Mouse (Mus musculus) gastrocnemius, adult 8-10 months (tissue): Measurements from ENCODE around the gene Ncbp2. TPM values are rescaled to one million over a fixed set of nuclear protein-coding genes. Genes with fewer than 3 reads are reported as not detected.

ENCODE experiments used
- DNase-seq, 2 experiments: peaks; one replicate each; pipeline ENCODE4 v3.0.0; 2022; ENCODE audit warnings: low spot score in 2 of 2
- total RNA-seq, 4 experiments: library from RNA; stranded (reverse); gene quantifications; 2 replicates each; pipeline ENCODE4 v1.2.4; 2022

The Ncbp2 gene
- total RNA-seq: 10 to 100 TPM in 3 of 4 experiments, 1 to 10 TPM in 1; 9.6 to 13.5 (median 10.3) TPM

DNA sequence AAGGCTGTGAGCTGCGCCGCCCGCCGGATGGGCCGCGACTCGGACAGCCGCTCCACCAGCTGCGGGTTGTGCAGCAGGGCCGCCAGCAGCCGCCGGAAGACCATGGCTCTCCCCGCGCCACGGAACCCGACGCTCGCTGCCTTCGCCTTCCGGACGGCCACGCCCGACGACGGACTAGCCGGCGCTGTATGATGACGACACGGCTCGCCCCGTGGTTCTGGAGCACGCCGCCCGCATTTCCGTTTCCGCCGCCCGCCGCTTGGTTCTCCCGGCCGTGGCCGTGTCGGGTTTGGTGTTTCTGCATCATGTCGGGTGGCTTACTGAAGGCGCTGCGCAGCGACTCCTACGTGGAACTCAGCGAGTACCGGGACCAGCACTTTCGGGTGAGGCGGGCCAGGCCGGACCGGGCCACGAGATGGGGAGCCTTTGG lies at the start of gene Ncbp2, which contains the start of gene 0610012G03Rik:
Gene Ncbp2 (plus strand): TSS at position 169 of the 430 bp plus-strand sequence.
Gene 0610012G03Rik (minus strand): TSS at position 150 of the 430 bp plus-strand sequence.
- peak; percentile 86 to 88 for DNase-seq

GRCm38 (mm10) chr16:31898546-31899326 lies 49.6 kb upstream of the Ncbp2 start:
- DNase-seq: no peak

DNA sequence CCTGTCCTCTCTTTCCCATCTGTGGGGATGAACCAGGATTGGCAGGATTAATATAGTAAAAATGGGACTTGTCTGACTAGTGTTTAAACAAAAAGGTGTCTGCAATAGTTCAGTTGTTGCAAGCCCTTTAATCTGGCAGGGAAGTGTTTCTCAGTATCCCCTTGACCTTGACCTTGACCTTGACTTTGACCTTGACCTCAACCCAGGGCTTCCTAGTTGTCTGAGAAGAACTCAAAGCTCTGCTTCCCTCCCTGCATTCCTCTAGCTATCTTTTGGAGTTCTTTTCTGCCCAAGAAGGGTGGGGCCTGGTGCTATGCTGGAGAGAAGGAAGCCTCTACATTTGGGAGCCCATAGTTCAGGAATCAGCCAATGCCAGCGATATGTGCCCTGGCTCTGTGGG lies 46.4 kb upstream of the Ncbp2 start:
- no peak for DNase-seq

GRCm38 (mm10) chr16:31903239-31903638 lies 45.1 kb upstream of the Ncbp2 start:
- no peak for DNase-seq

- no peak for DNase-seq
Observed at GRCm38 (mm10) chr16:31905331-31905730, 43.0 kb upstream of the Ncbp2 start.

GRCm38 (mm10) chr16:31905891-31906825 lies 42.2 kb upstream of the Ncbp2 start:
- no peak for DNase-seq

DNA sequence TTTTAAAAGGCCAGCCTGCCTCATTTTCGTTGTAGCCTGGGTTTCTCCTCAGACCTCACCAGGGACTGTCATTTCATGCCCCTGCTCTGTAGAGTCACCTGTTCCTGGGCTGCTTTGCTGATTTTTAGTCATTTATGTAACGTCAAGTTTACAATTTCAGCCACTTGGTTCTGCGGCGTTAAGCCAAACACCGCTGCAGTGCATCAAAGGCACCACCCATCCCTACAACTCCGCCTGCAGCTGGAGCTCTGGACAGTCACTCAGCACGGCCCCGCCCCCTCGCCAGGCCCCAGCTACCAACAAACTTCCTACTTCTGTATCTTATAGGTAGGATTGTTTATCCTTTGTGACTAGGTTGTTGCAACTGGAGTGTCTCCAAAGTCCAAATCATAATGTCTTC lies 41.4 kb upstream of the Ncbp2 start:
- DNase-seq: no peak

- no peak for DNase-seq
Observed at GRCm38 (mm10) chr16:31908959-31909358, 39.4 kb upstream of the Ncbp2 start.

GRCm38 (mm10) chr16:31910281-31910847 lies 37.9 kb upstream of the Ncbp2 start:
- DNase-seq: no peak

DNA sequence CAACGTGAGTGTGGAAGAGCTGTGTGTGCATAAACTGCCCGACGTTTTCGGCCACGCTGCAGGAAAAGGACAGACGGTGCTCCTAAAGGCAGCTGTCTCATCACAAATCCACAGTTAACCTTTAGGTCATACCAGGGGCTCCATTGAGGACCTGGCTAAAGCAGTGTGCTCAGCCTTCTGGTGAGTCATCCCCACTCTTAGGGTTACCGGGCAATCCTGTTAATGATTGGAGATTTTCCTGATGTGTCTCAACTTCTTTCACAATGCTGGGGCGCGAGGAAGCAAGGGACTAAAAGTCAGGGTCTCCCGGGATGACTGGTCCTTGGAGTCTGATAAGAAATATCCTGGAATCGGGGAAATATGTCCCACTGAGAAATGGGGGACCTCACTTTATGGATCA lies 30.5 kb upstream of the Ncbp2 start:
- DNase-seq: no peak

- peak; percentile 30 to 38 for DNase-seq
Observed at GRCm38 (mm10) chr16:31918248-31918724, 30.0 kb upstream of the Ncbp2 start.

DNA sequence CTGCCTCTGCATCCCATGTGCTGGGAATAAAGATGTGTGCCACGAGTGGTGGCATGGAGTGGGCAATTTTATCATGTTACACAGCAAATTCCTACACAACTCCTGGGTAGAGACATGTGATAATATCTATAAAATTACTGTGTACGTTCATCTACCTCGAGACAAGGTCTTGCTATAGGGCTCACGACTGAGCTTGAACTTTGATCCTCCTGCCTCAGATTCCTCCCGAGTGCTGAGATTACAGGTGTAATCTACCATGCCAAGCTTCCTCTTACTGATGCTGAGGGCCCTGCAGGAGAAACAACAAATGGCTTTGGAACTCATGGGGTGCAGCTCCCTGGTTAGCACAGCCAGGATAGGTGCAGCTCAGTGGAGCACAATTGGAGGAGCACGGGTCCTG lies 23.9 kb upstream of the Ncbp2 start:
- DNase-seq: no peak

DNA sequence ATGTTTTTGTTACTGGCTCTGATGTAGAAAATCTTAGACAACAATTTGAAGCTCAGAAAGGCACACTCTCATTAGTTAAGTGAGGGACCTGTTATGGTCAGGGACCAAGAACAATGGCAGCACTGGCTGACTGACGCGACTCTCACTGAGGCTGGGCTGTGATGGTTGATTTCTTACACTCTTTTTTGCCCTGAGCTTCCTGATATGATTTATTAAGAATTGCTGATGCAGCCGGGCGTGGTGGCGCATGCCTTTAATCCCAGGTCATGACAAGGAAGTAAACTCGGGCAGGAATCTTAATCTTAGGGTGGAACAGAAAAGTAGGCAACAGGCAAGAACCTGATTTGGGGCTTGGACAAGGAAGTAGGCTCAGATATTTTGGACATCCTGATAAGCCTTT lies 22.2 kb upstream of the Ncbp2 start:
- no peak for DNase-seq

GRCm38 (mm10) chr16:31926547-31927182 lies 21.6 kb upstream of the Ncbp2 start:
- DNase-seq: no peak

DNA sequence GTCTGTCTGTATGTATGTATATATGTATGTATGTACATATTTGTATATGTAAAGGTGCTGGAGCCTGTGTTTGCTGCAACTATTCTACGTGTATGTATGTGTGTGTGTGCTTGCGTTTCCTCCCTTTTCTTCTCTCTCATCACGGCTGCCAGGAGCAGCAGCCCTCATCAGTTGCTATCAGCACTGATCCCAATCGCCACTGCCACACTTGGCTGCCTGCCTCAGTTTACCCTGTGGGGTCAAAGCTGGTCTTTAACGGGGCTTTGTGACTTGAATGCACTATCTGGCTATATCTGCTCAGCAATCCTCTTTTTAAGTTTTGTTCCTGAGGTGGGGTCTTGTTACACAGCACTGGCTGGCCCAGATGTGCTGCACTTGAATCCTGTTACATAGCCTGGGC lies 20.9 kb upstream of the Ncbp2 start:
- DNase-seq: no peak

DNA sequence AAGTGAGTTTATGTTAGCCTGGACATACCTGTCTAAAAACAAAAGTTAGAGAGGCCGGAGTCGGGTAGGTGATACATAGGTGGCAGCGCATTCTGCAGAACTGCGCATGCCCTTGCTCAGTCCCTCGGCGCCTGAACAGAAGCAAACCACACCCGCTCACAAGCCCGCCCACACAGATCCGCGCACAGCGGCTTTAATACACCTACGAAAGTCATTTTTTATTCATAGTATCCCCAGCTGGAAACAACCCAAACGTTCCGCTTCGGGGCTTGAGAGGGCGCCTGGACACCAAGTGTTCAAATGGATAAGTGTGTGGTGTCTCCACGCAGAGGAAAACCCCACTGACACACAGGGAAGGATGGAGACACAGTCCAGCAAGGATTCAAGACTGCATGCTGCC lies 17.0 kb upstream of the Ncbp2 start:
- DNase-seq: no peak

- DNase-seq: no peak
Observed at GRCm38 (mm10) chr16:31932255-31932654, 16.1 kb upstream of the Ncbp2 start.

DNA sequence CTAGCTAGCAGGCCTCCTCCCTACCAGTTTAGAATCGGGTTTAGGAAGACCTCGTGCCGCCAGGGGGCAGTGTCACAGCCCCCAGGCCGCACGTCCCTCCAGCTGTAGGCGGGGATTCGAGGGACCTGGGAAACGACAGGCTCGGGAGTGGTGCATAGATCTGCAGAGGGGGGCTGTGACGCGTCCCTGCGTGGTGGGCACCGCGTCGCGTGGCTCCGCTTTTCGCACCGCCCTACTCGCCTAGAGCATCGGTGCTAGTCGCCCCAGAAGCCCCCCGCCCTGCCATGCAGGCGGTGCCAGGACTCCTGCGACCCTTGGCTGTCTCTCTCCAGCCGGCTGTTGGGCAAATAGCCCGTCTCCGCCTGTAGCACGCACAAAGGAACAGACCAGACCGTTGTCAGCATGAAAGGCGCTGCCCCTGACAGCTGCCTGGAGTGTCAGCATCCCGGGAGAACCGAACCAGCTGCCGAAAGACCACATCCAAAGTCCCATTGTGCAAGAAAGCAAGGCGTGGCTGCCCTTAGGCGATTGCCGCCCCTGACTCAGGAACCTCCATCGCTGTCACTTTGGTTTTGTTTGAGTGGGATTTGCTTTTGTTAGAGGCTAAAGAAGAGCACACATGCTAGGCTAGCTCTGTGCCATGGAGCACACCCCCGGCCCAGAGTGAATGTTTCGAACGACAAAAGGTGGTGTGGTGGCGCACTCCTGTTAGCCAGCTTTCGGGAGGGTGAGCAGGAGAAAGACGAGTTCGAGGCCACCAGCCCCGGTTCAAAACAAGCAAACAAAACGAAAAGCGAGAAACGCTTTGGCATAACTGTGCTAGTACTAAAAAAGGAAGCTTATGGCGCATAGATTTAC lies 15.2 kb upstream of the Ncbp2 start:
- DNase-seq: peak; percentile 77 to 84

GRCm38 (mm10) chr16:31933751-31934549 lies 14.4 kb upstream of the Ncbp2 start, which contains the start of gene Pigz:
TSS of gene Pigz (plus strand) at chr16:31933851.
- DNase-seq: peak; percentile 24 to 39
